23 mouse cellular contexts compared by ENCODE assay signal in the genomic region with DNA sequence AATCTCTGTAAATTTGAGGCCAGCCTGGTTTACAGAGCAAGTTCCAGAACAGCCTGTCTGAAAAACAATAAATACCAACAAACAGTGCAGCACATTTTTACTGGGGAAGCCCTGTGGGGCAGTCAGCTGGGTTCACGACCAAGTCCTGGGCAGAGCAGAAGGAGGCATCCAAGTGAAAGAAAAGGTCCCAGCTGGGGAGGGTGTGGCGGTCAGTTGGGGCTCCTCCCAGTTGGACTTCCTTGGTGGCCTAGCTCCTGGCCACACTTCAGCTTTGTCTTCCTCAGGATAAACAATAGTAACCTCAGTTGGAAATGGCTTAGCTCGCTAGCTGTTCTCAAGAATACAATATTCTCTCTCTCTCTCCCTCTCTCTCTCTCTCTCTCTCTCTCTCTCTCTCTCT. TPM values are rescaled to one million over a fixed set of nuclear protein-coding genes. Genes with fewer than 3 reads are reported as not detected.
DNase-seq lines count a peak whose midpoint lies in the region; TF ChIP-seq lines count a peak whose summit lies in the region.
"Had no signal": no experiment of that assay in that cellular context is flagged by ENCODE, and none has a peak within 500 bp of the region (broad histone marks: within the 10 kb centered on the region; RNA-seq: fewer than 3 reads in every experiment).

No protein-coding gene starts in this region.

- DNase-seq in adrenal gland, adult 2 months = peak; percentile 27
- no peak for DNase-seq in adrenal gland, adult (ENCODE audit: inconsistent age in 2 of 2, low spot score in 1 of 2)
- DNase-seq in gastrocnemius, adult 2 months = peak; percentile 54
- no peak for DNase-seq in gastrocnemius, postnatal 4 days (ENCODE audit: low spot score in 2 of 2)
- DNase-seq in lung, postnatal 36 days = peak; percentile 44
- no peak for DNase-seq in lung, adult 18-20 months
- no peak for DNase-seq in ovary, postnatal 14 days (ENCODE audit: low spot score)
- no peak for DNase-seq in embryonic facial prominence, embryonic 10.5 days (ENCODE audit: low spot score)
- DNase-seq: heart, postnatal 4 days; kidney, adult 8-10 months; lung, embryonic 14.5 days; thymus, postnatal 14 days had no signal

- H3K27me3 ChIP-seq in embryonic facial prominence, embryonic 10.5 days (replicated peaks; ENCODE audit: low read depth, poor library complexity, severe bottlenecking) = peaks cover 6% of the 10 kb centered on the region
- H3K27me3 ChIP-seq: neural tube, embryonic 12.5 days had no signal

- H3K4me3 ChIP-seq in gastrocnemius, adult 2 months = no peak overlapping the region
- no peak overlapping the region for H3K4me3 ChIP-seq in embryonic facial prominence, embryonic 10.5 days
- H3K4me3 ChIP-seq: heart, embryonic 15.5 days; left cerebral cortex, adult 2 months; midbrain, embryonic 10.5 days; neural tube, embryonic 12.5 days had no signal

- H3K36me3 ChIP-seq in embryonic facial prominence, embryonic 10.5 days (replicated peaks) = no peaks in the 10 kb centered on the region
- H3K36me3 ChIP-seq: heart, embryonic 15.5 days; midbrain, embryonic 10.5 days; neural tube, embryonic 12.5 days had no signal

- H3K4me1 ChIP-seq in embryonic facial prominence, embryonic 10.5 days = peaks cover under 1% of the 10 kb centered on the region; the same call in 1 of the 2 replicates
- H3K4me1 ChIP-seq: neural tube, embryonic 12.5 days had no signal

- H3K27ac ChIP-seq in gastrocnemius, adult 2 months = 0 out of 2 replicates have a peak overlapping the region, but pooled peaks have one; percentile 24
- no peak overlapping the region for H3K27ac ChIP-seq in embryonic facial prominence, embryonic 10.5 days (replicated peaks)
- H3K27ac ChIP-seq: heart, embryonic 15.5 days; left cerebral cortex, adult 2 months; macrophage; midbrain, embryonic 10.5 days; neural tube, embryonic 12.5 days had no signal

- no peaks in the 10 kb centered on the region for H3K9me3 ChIP-seq in embryonic facial prominence, embryonic 10.5 days
- H3K9me3 ChIP-seq: heart, embryonic 15.5 days; midbrain, embryonic 10.5 days; neural tube, embryonic 12.5 days had no signal

- intact Hi-C loops in gastrocnemius, adult 2 months (cut with DNase I) = no loop called here

- no peak for TF ChIP-seq CTCF in gastrocnemius, adult 2 months (IDR thresholded peaks at IDR 0.05)

- WGBS in embryonic facial prominence, embryonic 10.5 days = 20% methylated on average over 3 of the region's 3 CpGs

RNA-seq across cellular contexts. Expression of gene Fut7, which starts 5.6 kb away (rescaled TPM):
- under 1 TPM in 1 of 2 experiments, not detected in 1; 0.24 TPM for total RNA-seq in adrenal gland, adult 2 months (2021)
- polyA plus RNA-seq in adrenal gland, adult 2 months (2012; rRNA removed) = 0.10 and 0.40 TPM in 2 replicates
- total RNA-seq in gastrocnemius, adult 2 months (2021) = not detected
- under 1 TPM in 1 of 2 experiments, not detected in 1; 0.34 TPM for total RNA-seq in gastrocnemius, postnatal 4 days (2021)
- polyA plus RNA-seq in embryonic facial prominence, embryonic 10.5 days (2016; fragmentation: Nextera tagmentation; extraction: Ambion mirVana) = not detected in 2 replicates
- total RNA-seq: ES-E14 had no signal
- polyA plus RNA-seq: forebrain, embryonic 16.5 days; limb, embryonic 11.5 days; liver, embryonic 11.5 days; lung, embryonic 14.5 days; midbrain, embryonic 10.5 days had no signal

RNA-seq across cellular contexts. Expression of gene Abca2, which starts 11.1 kb away (rescaled TPM):
- 10 to 100 TPM; 32.1 to 42.7 TPM for total RNA-seq in adrenal gland, adult 2 months (2021)
- 86.8 and 118 TPM in 2 replicates for polyA plus RNA-seq in adrenal gland, adult 2 months (2012; rRNA removed)
- 10 to 100 TPM; 15.1 to 15.3 TPM for total RNA-seq in gastrocnemius, adult 2 months (2021)
- 10 to 100 TPM; 12.7 to 13.8 TPM for total RNA-seq in gastrocnemius, postnatal 4 days (2021)
- polyA plus RNA-seq in embryonic facial prominence, embryonic 10.5 days (2016; fragmentation: Nextera tagmentation; extraction: Ambion mirVana) = 4.3 and 5.6 TPM in 2 replicates

RNA-seq across cellular contexts. Expression of gene Npdc1, which starts 18.3 kb away (rescaled TPM):
- total RNA-seq in adrenal gland, adult 2 months (2021) = 100 to 1,000 TPM; 128 to 145 TPM
- polyA plus RNA-seq in adrenal gland, adult 2 months (2012; rRNA removed) = 685 and 775 TPM in 2 replicates
- total RNA-seq in gastrocnemius, adult 2 months (2021) = 10 to 100 TPM; 14.9 to 16.9 TPM
- 10 to 100 TPM; 41.2 to 45.9 TPM for total RNA-seq in gastrocnemius, postnatal 4 days (2021)
- polyA plus RNA-seq in embryonic facial prominence, embryonic 10.5 days (2016; fragmentation: Nextera tagmentation; extraction: Ambion mirVana) = 38.3 and 40.3 TPM in 2 replicates
- total RNA-seq: granulocyte monocyte progenitor cell, adult 5-6 weeks had no signal

RNA-seq across cellular contexts. Expression of gene Entpd2, which starts 21.8 kb away (rescaled TPM):
- total RNA-seq in adrenal gland, adult 2 months (2021) = 1 to 10 TPM; 3.7 to 7.2 TPM
- 21.1 and 24.7 TPM in 2 replicates for polyA plus RNA-seq in adrenal gland, adult 2 months (2012; rRNA removed)
- 1 to 10 TPM; 6.5 to 8.8 TPM for total RNA-seq in gastrocnemius, adult 2 months (2021)
- total RNA-seq in gastrocnemius, postnatal 4 days (2021) = 10 to 100 TPM; 35.1 to 42.0 TPM
- polyA plus RNA-seq in embryonic facial prominence, embryonic 10.5 days (2016; fragmentation: Nextera tagmentation; extraction: Ambion mirVana) = 0.14 TPM in 1 of 2 replicates, not detected in the other
- total RNA-seq: granulocyte monocyte progenitor cell, adult 5-6 weeks had no signal
- polyA plus RNA-seq: CD4-positive, CD25-positive, alpha-beta regulatory T cell, adult 4 months; limb, embryonic 11.5 days; midbrain, embryonic 10.5 days had no signal

RNA-seq across cellular contexts. Expression of gene Clic3, which starts 39.2 kb away (rescaled TPM):
- under 1 TPM in 1 of 2 experiments, not detected in 1; 0.66 TPM for total RNA-seq in adrenal gland, adult 2 months (2021)
- 1.6 and 3.4 TPM in 2 replicates for polyA plus RNA-seq in adrenal gland, adult 2 months (2012; rRNA removed)
- 1 to 10 TPM in 1 of 2 experiments, under 1 TPM in 1; 0.31 to 1.1 TPM for total RNA-seq in gastrocnemius, adult 2 months (2021)
- total RNA-seq in gastrocnemius, postnatal 4 days (2021) = under 1 TPM in 1 of 2 experiments, not detected in 1; 0.34 TPM
- 0.60 and 1.4 TPM in 2 replicates for polyA plus RNA-seq in embryonic facial prominence, embryonic 10.5 days (2016; fragmentation: Nextera tagmentation; extraction: Ambion mirVana)
- total RNA-seq: granulocyte monocyte progenitor cell, adult 5-6 weeks; left cerebral cortex, adult 2 months had no signal
- polyA plus RNA-seq: limb, embryonic 11.5 days; liver, embryonic 11.5 days; macrophage had no signal

Comparison
In these comparisons a context has a peak if more than half of its experiments do, and no peak if none do; other contexts are left out.
1. DNase-seq: peak in adrenal gland, adult 2 months (single experiment), gastrocnemius, adult 2 months (single experiment) and lung, postnatal 36 days (single experiment); none in adrenal gland, adult (0 of 2), gastrocnemius, postnatal 4 days (0 of 2), lung, adult 18-20 months (0 of 2), ovary, postnatal 14 days (single experiment) and embryonic facial prominence, embryonic 10.5 days (single experiment).